Mouse (Mus musculus) naive thymus-derived CD4-positive, alpha-beta T cell, adult 2 months (primary cell): ENCODE measurements around the gene Spaca4.

Source experiments
- DNase-seq: peaks from one replicate; pipeline ENCODE4 v3.0.0-alpha.2; 2011; ENCODE audit warnings: low read depth

Spaca4 gene

DNA sequence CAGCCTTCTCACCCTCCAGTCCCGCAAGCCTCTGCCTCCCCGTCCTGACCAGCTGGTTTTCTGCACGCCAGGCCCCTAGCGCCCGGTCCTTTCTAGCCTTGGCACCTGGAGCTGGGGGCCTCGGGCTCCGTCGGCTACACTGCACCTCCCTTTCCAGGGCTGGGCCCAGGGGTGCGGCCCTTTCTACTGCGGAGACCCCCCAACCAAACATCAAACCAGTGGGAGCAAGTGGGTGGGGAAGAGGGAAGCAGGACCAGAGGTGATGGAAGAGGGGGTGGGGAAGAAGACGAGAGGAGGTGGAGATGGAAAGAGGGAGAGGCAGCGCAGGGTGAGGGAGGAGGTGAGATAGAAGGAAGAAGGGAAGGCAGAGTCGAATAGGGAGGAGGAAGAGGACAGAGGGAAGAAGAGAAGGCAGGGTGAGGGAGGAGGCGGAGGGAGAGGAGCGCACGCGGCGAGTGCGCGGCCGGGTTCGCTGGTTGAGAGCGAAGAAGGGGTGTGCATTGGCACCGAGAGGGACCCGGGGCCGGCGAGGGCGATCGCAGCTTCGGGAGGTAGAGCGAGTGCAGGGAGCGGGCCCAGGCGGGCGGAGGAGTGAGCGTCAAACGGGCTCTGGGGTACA is 26.0 kb downstream of the Spaca4 start, which contains the start of gene Car11:
Gene Car11 (plus strand): TSS at position 321 of the 619 bp plus-strand sequence.
- peak; percentile 19 for DNase-seq

DNA sequence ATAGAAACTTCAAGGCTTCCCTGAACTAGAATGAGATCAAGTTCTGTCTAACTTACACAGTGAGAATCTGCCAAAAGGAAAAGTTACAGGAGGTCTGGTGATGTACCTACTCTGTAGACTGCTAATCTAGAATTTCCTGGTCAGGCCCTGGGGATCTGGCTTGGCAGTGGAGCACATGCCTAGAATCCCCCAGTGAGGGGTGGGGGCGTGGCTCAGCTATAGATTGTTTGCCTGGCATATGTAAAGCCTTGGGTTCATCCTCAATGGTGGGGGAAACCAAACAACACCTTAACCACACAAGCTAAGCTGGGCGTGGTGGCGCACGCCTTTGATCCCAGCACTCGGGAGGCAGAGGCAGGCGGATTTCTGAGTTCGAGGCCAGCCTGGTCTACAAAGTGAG is 27.7 kb downstream of the Spaca4 start:
- DNase-seq = no peak

- DNase-seq = peak; percentile 63
Observed at GRCm38 (mm10) chr7:45695098-45695497, 30.5 kb downstream of the Spaca4 start.

DNA sequence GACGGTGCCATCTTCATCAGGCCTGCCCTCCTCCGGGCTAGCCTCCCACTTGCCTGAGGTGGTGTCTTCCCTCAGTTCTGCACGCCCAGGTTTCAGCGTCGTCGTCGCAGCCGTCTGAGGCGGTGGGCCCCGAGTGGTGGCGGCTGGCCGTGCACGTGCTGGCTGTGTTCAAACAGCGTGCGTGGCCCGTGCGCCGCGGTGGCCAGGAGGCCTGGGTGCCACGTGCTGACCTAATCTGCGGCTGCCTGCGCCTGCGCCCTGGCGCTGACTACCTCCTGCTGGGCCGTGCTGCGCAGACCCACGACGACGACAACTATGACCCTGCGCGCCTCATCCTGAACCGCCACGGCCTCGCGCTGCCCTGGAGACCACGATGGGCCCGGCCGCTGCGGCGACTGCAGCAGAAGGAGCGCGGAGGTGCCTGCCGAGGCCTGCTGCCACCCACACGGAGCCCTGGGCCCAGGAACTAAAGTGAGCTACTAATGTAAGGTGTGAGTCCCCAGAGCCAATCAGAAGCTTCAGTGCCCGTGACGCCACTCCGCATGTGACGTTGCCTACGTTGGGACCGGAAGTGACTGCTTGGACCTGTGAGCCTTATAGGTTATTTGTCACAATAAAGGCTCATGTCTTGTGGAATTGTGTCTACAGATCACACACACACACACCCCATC is 31.6 kb downstream of the Spaca4 start, which contains the start of gene Sec1:
Gene Sec1 (minus strand): TSS at position 482 of the 671 bp plus-strand sequence.
- DNase-seq = no peak

GRCm38 (mm10) chr7:45692364-45692763 is 33.2 kb downstream of the Spaca4 start:
- no peak for DNase-seq

DNA sequence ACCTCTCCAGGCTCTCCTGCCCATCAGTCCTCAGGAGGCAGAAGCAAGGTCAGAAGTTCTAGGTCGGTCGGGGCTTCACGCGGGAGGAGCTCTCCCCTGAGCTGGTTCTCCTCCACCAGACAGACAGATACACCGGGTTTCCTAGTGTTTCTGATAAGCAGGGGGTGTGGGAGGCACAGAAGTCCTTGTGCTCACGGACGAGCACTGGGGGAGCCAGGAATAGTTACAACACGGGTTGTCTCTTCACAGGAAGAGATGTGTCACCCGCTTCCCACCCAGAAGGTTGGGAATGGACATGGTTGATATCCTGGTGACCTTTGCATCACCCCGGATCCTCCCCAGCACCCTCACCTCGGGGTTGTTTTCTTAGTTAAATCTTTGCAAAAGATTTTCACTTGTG is 35.8 kb downstream of the Spaca4 start:
- DNase-seq = no peak

- DNase-seq = no peak
Observed at GRCm38 (mm10) chr7:45689099-45689498, 36.5 kb downstream of the Spaca4 start.

DNA sequence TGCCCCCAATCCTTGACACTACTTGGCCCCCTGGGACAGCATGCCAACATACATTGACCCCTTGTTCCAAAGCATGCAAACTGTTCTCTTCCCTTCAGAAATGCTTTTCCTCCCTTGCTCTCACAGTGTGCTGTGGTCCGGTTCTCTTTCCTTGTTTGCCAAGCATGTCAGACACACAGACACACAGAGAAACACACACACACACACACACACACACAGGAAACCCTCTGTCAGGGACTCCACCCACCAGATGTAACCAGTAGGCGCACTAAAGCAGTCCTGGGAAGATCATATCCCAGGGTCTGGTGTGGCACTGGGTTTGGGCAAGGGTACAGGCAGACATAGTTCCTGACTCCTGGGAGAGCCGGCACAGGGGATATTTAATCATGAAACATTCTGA is 38.8 kb downstream of the Spaca4 start:
- DNase-seq = peak; percentile 64

GRCm38 (mm10) chr7:45685811-45686210 is 39.8 kb downstream of the Spaca4 start:
- DNase-seq = no peak

DNA sequence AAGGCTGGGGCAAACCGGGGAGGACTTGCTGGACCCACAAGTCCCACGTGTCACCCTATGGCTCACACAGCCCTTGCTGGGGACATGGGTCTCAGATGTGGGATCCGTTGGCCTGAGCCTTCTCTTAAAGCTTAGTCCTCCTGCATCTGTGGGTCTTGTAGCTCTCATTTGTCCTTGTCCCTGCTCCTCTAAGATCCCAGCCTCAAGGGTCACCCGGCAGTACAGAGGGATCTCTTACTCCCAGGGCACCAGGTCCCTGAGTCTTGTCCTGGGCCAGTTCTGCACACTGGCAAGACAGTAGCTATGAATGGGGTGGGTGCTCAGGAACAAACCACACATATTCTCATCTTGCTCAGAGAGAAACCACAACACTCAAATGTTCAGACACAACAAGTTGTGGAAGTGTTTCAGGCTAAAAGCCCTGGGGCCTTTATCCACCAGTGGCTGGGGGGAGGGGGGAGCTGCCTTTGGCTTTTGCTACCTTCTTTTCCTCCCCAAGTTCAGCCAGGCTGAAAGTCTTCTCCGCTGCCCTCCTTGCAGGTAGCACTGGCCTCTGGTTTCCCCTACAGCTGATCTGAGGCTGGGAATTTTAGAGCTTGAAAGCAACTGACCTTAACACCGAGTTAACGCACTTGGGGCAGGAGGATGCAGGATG is 42.1 kb downstream of the Spaca4 start, which contains the start of gene Ntn5:
Gene Ntn5 (plus strand): TSS at position 627 of the 655 bp plus-strand sequence.
- peak; percentile 61 for DNase-seq

GRCm38 (mm10) chr7:45682144-45683126 is 43.2 kb downstream of the Spaca4 start:
- peak; percentile 91 for DNase-seq

DNA sequence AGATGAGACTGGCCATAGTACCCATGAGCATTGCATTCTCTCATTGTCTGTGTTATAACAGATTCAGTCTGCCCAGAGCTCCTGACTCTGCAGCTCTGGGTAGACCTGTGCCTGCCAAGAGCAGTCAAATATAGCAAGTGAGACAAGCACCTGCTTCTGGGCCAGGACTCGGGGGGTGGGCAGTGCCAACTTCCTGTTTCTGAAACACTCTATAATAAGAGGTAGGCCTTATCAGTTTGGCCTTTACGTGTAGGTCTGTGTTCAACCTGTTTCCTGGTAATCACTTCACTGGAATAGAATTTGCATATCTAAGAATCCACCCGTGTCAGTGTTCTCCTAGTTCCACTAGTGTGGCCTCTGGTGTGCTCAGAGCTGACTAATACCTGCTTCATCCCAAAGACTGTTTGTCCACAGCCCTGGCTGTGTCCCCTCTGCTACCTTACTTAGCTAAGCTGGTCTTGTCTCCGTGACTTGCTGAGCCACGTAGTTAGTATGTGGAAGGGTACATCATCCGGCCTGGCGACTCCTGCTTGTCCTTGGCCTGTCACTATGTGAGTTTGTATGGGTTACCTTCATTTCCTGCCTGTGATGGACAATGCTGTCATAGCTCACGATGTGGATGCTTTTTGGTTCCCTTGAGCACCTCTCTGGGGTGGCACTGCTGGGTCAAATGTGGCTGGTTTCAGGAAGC is 44.4 kb downstream of the Spaca4 start:
- DNase-seq = peak; percentile 36

GRCm38 (mm10) chr7:45679966-45680621 is 45.5 kb downstream of the Spaca4 start:
- no peak for DNase-seq

GRCm38 (mm10) chr7:45678513-45678912 is 47.1 kb downstream of the Spaca4 start:
- DNase-seq = no peak

- DNase-seq = no peak
Observed at GRCm38 (mm10) chr7:45677627-45678295, 47.9 kb downstream of the Spaca4 start.
